Mouse (Mus musculus) megakaryocyte, embryonic 14.5 days (primary cell): ENCODE measurements around the gene Dnm3.

Experiments used
- FLI1 ChIP-seq: IDR thresholded peaks from 2 replicates; pipeline ENCODE4 v1.6.1; 2012; ENCODE audit warnings: low read length, inconsistent platforms, mixed read lengths
- GATA1 ChIP-seq: IDR thresholded peaks from 3 replicates; pipeline ENCODE4 v1.6.1; 2012; ENCODE audit warnings: mixed read lengths, low read length, inconsistent platforms, borderline replicate concordance

DNA sequence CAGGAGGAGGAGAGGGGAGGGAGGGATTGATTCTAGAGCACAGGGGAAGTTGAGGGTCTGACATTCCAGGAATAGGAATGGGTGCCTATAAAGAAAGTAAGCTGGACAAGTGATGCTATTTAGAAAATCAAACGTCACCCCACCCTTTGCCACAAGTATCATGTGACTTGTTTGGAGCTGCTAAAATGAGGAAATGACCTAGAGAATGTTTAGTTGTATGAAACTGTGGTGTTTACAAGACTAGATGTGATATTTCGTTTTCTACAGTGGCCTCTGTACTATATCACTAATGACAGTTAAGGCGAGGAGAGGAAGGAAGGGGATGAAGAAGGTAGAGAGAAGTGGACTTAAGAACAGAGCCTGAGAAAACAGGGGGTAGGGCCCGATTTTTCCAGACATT is 479.1 kb downstream of the Dnm3 start:
- TF ChIP-seq FLI1: no peak
- TF ChIP-seq GATA1: no peak
